Mouse (Mus musculus) cerebellum, postnatal 4 days (tissue): ENCODE measurements around the gene Cdk12.

Experiments
- DNase-seq, 2 experiments: peaks; one replicate each; pipeline ENCODE4 v3.0.0; 2022; ENCODE audit warnings: low spot score in 2 of 2, mixed read lengths in 1 of 2

Cdk12 gene

DNA sequence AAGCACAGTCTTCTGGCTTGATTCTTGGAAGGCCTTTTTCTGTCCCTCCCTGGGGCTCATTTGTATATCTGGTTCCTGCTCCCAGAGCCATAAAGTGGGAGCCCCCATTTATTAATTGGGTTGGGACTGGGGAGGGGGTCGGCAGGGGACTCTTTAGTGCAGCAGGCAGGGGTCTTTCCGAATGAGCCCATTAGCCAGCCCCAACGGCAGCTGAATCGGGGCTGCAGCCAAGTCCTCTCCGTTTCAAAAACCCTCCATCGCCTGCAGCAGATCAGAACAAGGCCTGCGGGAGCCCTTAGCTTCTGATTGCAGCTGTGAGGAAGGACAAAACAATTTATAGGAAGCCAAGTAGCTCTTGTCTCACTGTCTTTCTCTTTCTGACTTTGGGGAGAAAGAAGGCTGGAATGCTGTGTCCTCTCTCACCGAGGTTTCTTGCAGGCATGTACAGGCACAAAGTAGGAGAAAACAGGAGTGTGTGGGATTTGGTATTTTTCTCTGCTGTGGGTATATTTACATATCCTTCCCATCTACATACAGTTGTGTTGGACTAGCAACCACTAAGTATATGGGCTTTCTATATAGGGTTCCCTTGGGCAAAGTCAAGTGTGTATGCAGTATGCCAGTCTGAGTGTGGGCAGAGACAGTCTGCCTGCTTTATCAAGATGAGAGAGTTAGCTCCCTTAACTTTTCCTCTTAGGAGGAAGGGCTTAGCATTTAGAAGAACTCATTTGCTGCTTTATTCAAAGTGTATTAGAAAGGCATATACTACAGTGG, 58.0 kb downstream of the Cdk12 start:
- no peak for DNase-seq

DNA sequence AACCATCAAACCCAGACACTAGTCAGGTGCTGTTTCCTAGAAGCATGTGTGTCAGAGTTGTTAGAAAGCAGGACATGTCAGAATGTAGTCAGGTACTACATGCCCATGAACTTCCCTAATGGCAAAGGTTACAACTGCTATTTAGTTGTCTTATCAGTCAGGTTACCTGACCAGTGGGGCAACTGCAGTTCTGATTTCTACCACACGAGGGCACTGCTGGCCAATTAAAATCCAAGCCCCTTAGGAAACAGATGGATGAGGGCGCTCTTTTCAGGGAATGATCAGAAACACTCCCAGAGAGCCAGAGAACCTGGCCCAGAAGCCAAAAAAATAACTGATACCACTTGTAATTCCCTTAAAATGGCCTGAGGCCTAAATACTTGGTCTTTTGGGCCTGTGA, 62.2 kb downstream of the Cdk12 start:
- DNase-seq = peak; percentile 89 to 94

DNA sequence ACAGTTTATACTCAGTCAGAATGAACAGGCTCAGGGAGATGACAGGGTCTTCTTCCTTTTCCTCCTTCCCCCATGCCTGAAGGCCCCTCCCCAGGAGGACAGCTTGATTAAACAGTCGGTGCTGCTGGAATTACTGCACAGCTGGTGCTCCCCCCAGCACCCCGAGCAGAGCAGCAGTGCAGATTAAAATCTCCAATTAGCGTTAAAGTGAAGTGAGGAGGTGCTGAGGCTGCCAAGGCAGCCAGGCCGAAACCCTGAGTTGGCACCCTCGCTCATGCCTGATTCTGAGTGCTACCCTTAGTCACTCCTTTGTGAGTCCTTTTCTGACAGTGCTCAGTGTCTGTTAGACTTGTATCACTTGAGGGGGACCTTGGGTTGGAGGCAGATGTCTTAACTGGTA, 63.0 kb downstream of the Cdk12 start:
- DNase-seq = no peak

DNA sequence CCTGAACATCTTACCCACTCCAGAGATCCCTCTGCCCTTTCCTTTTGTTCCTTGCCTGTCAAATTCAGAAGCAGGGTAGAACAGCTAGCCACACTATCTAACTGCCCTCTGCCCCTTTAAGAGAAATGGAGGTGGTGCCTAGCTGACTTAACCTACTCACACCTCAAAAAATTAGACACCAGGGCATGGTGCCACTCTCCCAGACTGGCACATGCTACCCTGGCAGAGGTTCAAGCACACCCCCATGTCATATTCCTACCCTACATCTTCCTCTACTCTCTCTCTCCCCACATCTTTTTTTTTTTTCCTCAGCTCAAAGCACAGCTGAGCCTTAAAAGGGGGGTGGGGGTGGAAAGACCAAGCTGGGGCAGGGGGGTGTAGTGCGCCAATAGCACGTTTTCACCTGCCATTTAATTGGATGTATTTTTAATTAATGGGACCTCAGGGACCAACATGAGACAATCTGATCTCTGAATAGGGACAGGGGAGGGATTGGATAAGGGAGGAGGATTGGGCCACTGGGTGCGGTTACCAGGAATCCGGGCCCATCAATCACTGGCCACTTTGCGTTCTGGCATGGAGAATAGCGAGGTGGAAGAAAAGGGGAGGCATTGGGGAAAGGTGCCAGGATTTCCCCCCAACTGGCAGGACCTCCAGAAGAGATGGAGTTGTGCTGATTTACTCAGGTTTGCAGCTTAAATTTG, 64.0 kb downstream of the Cdk12 start:
- no peak for DNase-seq

DNA sequence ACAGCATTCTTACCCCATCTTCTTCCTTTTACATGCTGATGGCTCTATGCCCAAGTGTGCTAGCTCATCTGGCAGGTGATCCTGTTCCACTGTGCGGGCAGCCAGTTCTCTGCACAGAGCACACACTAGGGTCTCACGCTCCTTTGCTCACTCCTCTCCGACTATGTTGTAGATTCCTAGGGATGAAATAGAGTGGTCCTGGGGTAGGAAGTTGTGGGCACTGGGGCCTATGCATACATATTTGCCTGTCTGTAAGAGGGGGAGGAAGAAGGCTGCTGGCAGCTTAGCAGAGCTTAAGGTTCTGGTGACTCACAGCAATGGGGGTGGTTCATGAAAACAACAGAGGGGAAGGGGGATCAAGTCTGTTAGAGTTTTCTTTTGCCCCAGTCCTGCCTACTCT, 67.2 kb downstream of the Cdk12 start:
- no peak for DNase-seq

DNA sequence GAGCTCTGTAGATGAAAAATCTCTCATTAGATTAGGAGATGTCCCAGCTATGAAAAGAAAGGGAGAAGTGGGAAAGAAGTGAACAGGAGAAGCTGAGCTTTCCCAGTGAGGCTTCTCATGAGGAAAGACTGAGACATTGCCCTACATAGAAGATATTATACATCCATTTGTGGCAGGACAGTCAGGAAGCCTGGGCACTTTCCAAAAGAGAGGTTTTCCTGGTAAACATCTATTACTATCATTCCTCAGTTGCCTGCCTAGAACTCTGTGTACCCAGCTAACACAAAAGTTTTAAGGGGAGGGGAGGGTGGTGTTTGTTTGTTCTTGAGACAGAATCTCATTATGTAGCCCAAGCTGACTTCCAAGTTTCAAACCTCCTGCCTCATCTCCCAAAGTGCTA, 67.6 kb downstream of the Cdk12 start:
- DNase-seq = no peak

DNA sequence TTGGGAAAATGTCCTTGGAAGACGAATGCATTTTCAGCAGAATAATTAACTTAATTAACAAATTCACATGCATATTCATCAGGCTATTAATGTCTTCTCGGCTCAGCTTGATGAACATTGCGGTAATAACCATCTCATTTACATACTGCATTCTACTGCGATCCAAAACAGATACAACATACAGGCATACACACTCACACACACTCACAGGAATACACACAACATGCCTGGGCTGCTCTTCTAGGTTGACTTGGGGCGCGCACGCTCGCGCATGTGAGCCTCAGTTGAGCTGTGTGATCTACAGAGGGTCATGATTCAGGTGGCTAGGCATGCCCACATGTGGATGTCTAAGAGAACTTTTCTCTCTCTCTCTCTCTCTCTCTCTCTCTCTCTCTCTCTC, 80.9 kb downstream of the Cdk12 start:
- DNase-seq = no peak

DNA sequence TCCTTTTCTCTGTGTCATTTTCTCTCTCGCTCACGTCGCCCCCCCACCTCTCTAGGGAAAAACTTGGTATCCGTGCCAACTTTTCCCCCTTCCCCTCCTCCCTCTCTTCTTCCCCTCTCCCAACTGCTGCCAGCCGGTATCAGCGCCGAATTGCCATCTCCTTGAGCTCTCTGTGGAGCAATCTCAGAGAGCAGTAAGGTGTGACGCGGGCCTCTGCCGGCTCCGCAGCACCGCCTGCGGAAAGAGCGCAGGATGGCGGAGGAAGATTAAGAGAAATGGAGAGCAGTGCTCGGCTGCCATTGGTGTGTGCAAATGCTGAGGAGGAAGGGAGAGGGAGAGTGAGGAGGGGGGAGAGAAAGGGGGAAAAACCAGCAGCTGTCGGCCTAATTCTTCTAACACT, 81.4 kb downstream of the Cdk12 start:
- DNase-seq = peak in 1 of 2 experiments; percentile 61

DNA sequence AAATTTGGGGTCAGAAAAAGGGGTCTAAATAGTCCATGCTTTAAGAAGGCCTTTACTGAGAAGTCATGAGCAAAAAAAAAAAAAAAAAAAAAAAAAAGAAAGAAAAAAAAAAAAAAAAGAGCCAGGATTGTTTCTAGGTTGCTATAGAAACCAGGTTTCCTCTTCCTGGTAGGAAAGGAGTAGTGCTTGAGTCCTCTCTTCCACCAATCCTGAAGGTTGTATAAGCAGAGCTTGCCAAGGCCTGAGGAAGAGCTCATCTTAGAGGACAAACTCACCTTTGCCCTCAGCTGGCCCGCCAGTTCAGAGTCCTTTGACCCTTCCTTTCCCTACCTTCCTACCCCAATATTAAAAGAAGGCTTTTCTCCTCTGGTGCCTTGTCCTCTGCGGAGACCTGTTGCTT, 82.5 kb downstream of the Cdk12 start:
- DNase-seq = no peak

DNA sequence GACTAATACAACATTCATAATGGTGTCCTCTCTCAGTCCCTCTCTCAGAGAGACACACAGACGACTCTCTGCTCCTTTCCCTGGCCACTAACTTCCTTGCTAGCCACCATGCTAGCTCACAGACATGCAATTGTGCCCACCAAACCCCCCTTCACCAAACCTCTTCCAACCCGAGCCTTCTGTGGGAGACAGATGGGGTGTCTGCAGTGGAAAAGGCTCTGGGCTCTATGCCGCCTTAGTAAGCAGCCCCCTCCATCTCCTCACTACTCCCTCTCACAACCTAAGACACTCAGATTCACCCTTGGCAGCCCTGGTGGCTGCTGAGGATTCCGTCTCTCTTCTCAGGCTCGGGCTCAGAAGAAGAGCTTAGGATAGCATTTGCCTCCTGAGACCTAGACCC, 84.7 kb downstream of the Cdk12 start:
- no peak for DNase-seq

DNA sequence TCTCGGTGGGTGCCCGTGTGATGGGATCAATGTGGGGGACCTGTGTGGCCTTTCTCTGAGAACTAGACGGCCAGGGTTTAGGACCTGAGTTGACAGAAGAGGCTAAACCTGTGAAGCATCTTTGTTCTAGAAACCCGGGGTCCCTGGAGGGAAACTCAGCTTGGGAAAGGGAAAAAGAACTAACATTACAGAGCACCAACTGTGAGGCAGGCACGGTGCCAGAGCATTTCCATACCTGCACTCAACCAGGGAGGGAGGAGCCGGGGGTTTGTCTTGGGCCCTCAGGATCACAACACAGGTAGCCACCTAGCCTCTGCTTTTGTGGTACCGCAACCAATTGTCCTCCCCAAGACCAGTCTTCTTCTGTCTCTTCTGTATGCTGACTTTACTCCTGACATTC, 85.1 kb downstream of the Cdk12 start:
- no peak for DNase-seq

DNA sequence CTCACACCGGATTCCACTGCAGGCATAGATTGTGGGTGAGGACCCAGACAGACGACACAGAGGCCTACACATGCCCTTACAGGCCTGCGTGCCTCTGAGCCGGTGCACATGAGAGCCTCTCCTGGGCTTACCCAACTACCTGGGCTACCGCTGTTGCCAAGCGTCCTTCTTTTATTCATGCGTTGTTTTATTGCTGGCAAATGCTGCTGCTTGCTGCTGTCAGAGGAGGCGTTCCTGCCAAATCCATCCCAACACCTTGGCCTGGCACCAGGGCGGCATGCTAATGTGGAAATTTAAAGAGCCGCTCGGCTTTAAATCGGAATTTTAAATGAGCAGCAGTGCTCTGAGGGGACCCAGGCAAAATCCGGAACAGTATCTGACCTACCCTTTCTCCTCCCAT, 87.0 kb downstream of the Cdk12 start:
- peak in 1 of 2 experiments; percentile 62 for DNase-seq

DNA sequence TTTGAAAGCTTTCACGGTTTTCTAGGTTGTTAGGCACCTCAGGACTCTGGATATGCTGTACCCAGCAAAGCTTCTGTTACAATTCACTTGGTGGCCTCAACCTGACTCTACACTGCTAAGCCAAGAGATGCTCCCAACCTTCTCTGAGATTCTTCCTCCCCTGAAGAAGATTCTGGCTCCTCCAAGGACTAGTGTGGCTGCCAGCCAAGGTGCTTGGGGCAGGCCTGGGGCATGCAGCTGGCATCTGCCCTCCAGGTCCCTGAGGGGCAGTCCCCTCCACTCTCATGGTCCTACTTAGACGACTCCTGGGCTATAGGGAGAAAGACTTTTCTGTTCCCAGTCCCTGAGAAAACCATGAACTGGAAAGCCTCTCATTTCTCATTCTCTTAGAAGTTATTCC, 88.0 kb downstream of the Cdk12 start:
- no peak for DNase-seq

DNA sequence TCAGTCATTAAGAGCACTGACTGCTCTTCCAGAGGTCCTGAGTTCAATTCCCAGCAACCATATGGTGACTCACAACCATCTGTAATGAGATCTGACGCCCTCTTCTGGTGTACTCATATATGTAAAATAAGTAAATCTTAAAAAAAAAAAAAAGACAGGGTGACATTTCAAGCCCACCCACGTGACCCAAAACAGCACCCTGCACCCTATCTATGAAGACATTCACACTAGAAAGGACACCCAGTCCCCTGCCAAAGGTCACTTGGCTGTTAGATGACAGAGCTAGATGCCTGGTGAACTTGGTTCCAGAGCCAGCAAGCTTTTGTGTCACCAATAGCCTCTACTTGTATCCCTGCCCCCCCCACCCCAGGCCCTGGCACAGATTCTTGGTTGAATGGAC, 90.2 kb downstream of the Cdk12 start:
- DNase-seq = no peak

DNA sequence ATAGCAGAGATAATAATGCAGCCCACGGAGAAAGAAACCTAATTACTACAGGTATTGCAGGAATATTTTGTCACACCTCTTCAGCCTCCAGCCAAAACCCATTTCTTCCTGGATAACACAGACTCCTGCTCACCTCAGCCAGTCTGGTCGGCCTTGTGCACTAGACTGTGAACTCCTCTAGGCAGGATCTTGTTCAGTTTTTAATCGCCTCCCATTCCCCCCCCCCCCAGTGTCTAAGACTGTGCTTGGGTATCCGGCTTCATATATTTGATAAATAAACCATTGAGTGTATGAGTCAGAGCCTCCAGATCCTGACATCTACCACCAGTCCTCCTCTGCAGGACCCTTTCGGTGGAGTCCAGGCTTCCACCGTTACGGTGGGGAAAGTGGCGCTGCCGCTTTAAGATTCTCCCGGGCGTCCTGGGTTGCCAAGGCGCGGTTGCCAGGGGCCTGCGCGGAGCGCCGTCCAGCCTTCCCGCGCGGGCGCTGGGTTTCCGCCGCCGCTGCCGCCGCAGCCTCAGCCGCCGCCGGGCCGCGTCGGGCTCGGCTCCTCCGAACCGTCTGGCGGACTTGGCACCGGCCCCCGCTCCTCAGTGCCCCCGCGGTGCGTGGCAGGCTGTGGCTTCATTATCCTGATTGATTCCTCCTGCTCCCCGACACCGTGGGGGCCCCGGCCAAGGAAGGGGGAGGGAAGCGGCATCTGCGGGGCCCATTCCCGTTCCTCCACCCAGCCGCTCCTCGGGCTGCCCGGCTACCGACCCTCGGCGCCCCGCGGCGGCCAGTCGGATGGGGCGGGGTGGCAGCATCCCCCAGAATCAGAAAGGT, 91.5 kb downstream of the Cdk12 start:
- DNase-seq = peak; percentile 69 to 94

DNA sequence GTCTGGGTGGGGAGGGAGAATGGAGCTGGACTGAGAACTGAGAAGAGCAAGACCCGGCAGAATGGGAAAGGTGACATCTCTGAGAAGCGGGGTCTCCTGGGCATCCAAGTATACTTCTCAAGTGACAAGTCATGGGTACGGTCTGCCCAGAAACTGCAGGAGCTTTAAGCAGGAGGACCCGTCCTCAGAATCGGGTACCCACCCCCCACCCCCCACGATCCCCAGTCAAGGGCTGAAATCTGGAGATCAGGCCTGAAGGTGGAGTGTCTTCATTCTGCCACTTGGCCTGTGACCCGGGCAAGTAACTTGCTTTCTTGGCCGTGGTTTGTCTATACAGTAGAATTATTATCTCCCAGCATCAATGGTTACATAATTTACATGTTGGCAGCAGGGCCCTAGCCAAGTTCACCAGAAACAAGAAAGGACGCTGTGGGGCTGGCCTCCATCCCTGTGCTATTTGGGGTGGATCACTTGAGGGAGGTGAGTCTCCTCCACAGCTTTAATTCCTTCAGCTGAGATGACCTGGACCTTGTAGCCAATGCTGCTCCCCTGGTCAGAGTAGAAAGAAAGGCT, 92.2 kb downstream of the Cdk12 start:
- DNase-seq = no peak

DNA sequence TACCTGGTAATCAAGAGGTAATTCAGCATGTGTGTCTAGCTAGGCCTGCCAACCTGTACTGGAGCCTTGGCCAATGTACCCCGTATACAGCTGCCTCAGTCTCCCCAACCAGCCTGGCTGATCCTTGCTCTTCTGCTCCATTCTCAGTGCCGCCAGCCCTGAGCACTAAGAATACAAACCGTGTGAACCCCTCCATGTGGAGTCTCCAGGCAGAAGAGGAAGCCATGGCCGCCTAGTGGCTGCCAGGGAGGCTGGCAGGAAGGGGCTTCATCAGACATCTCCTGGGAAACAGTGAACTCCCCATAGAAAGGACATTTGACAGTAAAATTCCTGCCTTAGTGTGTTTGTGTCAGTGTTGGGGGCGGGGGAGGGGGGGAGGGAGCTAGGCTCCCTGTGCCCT, 93.4 kb downstream of the Cdk12 start:
- DNase-seq = no peak

DNA sequence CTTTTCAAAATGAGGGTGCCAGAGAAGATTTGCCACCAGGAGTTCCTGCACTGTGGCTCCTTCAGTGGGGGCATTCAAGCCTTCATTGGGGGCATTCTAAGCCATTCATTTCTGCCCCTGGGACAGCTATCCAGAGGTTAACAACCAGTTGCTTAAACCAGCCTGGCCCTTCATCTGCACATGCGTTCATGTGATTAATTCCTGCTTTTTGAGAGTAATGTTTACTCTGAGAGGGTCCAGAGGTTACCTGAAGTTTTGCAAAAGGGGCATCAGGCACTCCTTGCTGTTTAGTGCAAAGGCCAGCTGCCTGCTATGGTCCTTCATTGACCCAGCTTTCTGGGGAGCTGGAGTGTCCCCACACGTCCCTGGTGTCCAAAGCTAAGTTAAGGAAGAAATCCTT, 94.1 kb downstream of the Cdk12 start:
- no peak for DNase-seq

DNA sequence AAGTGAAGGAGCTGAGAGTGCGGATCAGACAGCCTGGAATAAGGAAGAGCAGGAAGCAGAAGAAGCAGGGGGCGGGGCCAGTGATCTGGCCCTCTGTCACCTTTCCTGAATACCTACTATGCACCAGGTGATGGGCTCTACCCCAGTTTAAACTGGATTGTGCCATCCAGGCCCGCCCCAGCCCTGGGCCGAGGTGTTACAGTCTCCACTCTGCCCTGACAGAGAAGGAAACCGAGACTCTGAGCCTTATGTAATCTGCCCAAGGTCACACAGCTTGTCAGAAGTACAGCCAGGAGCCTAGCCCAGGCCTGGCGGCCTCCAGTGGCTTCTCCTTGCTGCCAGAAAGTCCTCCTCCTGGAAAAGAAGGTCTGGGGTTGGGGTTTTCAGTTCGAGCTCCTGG, 94.9 kb downstream of the Cdk12 start:
- DNase-seq = no peak

DNA sequence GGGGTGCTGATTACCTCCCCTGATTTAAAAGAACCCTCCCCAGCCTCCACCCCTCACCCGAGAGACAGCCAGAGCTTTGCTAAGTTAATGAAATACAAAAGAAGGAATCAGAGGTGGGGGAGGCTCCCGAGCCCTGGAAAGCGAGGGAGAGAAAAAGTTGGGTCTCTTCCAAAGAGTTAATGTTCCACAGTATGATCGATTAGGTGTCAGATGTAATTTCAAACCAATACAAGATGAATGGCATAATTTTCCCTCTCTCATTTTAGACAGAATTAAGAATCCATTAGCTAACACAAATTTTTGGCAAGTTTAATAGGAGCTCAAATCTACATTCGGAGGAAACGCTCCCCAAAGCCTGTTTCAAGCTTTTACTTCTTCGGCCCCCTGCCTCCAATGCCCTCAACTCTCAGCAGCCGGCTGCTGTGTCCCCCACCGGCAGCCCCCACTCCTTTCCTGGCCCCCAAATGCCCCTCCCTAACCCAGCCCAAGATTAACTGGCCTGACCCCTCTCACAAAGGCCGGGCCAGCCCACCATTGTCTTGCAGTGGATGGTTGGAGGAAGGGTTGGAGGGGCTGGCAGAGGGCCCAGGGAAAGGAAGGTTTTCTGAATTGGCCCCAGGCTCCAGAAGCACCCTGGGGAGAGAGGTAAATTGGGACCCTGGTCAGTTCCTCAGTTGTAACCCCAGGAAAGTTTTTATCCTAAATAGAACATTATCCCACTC, 95.8 kb downstream of the Cdk12 start:
- DNase-seq = no peak

DNA sequence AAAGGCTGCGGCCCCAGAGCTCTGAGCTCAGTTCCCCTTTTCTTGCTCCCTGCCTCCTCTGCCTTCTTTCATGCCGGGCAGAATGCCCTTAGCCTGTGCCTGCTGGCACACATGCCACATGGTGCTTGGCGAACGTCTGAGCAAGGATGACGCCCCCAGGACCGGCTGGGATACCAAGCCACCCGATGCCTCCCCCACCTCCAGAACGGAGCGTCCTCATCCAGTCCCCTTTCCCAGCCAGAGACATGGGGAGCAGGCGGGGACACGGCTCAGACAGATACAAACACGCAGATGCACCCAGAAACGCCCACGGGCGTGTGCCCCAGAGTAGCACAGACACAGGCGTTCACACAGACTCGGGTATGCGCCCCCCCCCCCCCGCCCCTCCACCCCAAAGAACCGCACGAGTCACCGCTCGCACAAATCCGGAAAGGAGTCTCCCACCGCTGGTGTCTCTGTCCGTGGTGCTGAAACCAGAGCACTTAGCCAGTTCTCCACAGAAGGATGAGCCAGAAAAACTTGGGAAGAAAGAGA, 111.0 kb downstream of the Cdk12 start:
- peak in 1 of 2 experiments; percentile 53 for DNase-seq
